ENCODE assay signal across 18 mouse cellular contexts in the genomic region with DNA sequence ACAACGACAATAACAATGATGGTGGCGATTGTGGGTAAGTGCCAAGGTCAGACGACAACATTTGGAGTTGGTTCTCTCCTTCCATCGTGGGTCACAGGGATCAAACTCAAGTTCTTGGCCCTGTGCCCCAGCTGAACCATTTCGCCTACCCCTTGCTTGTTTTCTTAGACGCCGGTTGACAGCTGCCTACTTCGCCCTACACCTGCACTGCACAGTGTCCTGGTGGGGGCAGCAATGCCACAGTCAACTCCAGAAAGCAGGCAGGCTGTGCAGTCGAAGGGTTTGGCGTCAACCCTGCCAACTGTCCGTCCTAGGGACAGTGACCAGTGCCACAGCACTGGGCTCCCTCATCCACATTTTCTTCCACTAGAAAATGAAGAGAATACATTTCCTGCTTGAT. TPM values are rescaled to one million over a fixed set of nuclear protein-coding genes. Genes with fewer than 3 reads are reported as not detected.
DNase-seq lines count a peak whose midpoint lies in the region; ATAC-seq and TF ChIP-seq lines count a peak whose summit lies in the region.
"Had no signal": no experiment of that assay in that cellular context is flagged by ENCODE, and none has a peak within 500 bp of the region (broad histone marks: within the 10 kb centered on the region; RNA-seq: fewer than 3 reads in every experiment).

No protein-coding gene starts in this region.

- 0 out of 2 replicates have a peak, but pooled peaks have one; percentile 7 for TF ChIP-seq CTCF in liver, postnatal 0 days (IDR thresholded peaks at IDR 0.05; ENCODE audit: low read depth)

- H3K36me3 ChIP-seq in liver, postnatal 0 days (replicated peaks; ENCODE audit: insufficient read depth, low read length), result no peaks in the 10 kb centered on the region
- H3K36me3 ChIP-seq in liver, embryonic 12.5 days, result no peaks in the 10 kb centered on the region
- H3K36me3 ChIP-seq: limb, embryonic 10.5 days; midbrain, embryonic 13.5 days had no signal

- H3K4me1 ChIP-seq in liver, postnatal 0 days (ENCODE audit: insufficient read depth), result no peaks in the 10 kb centered on the region
- H3K4me1 ChIP-seq in liver, embryonic 12.5 days, result no peaks in the 10 kb centered on the region

- no peak overlapping the region for H3K4me2 ChIP-seq in liver, postnatal 0 days (ENCODE audit: low read depth, low read length)
- no peak overlapping the region for H3K4me2 ChIP-seq in liver, embryonic 12.5 days
- H3K4me2 ChIP-seq: liver, embryonic 11.5 days; midbrain, embryonic 13.5 days had no signal

- no peak overlapping the region for H3K4me3 ChIP-seq in liver, postnatal 0 days (ENCODE audit: low read depth, low read length)
- no peak overlapping the region for H3K4me3 ChIP-seq in liver, embryonic 12.5 days
- H3K4me3 ChIP-seq: limb, embryonic 10.5 days; midbrain, embryonic 13.5 days had no signal

- H3K27ac ChIP-seq in liver, postnatal 0 days (ENCODE audit: low read depth), result no peak overlapping the region
- H3K27ac ChIP-seq in liver, embryonic 12.5 days, result no peak overlapping the region
- H3K27ac ChIP-seq: hindbrain, postnatal 0 days; limb, embryonic 10.5 days; midbrain, embryonic 13.5 days had no signal

- intact Hi-C loops in heart, postnatal 14 days (cut with DNase I), result loop anchor here (5.0 kb wide), 1 partner anchor 174 kb away; no protein-coding TSS in a partner anchor

- no peaks in the 10 kb centered on the region for H3K9me3 ChIP-seq in liver, postnatal 0 days (ENCODE audit: low read length)
- no peaks in the 10 kb centered on the region for H3K9me3 ChIP-seq in liver, embryonic 12.5 days (replicated peaks)
- H3K9me3 ChIP-seq: limb, embryonic 10.5 days; midbrain, embryonic 13.5 days had no signal

- no peak for ATAC-seq in liver, postnatal 0 days
- ATAC-seq in liver, embryonic 12.5 days, result no peak

- no peak overlapping the region for H3K9ac ChIP-seq in liver, postnatal 0 days (replicated peaks)
- H3K9ac ChIP-seq in liver, embryonic 12.5 days, result no peak overlapping the region
- H3K9ac ChIP-seq: midbrain, embryonic 13.5 days had no signal

- TF ChIP-seq EP300 in liver, postnatal 0 days (IDR thresholded peaks at IDR 0.05; ENCODE audit: low read depth), result no peak

- DNase-seq in heart, postnatal 14 days, result peak; percentile 12 to 19
- no peak for DNase-seq in heart, adult 9 months (ENCODE audit: low spot score in 2 of 2)
- no peak for DNase-seq in liver, postnatal 0 days
- DNase-seq in adipocyte (ENCODE audit: low spot score), result peak; percentile 4
- peak; percentile 60 for DNase-seq in testis, postnatal 10 days (ENCODE audit: low spot score)
- DNase-seq in frontal cortex, postnatal 10 days (ENCODE audit: low spot score in 2 of 2), result no peak
- DNase-seq: cerebellum, adult 11-12 months; thymus, adult 18-20 months had no signal

- peaks cover 31% of the 10 kb centered on the region for H3K27me3 ChIP-seq in liver, postnatal 0 days (ENCODE audit: insufficient read depth, low read length)
- H3K27me3 ChIP-seq in liver, embryonic 12.5 days (replicated peaks), result peaks cover 85% of the 10 kb centered on the region

- 56% methylated on average over 11 of the region's 11 CpGs for WGBS in liver, postnatal 0 days (ENCODE audit: insufficient replicate concordance)
- WGBS in liver, embryonic 12.5 days (ENCODE audit: insufficient replicate concordance), result 50% methylated on average over 11 of the region's 11 CpGs

RNA-seq across cellular contexts. Expression of gene Rhcg, which starts 4.1 kb away (rescaled TPM):
- total RNA-seq in heart, postnatal 14 days (2021), result not detected
- polyA plus RNA-seq in liver, postnatal 0 days (2015; fragmentation: Nextera tagmentation; extraction: Ambion mirVana), result 0.20 TPM in 1 of 2 replicates, not detected in the other
- polyA plus RNA-seq in liver, embryonic 12.5 days (2016; fragmentation: Nextera tagmentation; extraction: Ambion mirVana), result not detected in 2 replicates
- total RNA-seq: gastrocnemius, adult 18-20 months; hematopoietic stem cell, adult 5-6 weeks; MEL; neutrophil, adult 5-6 weeks had no signal
- polyA plus RNA-seq: limb, embryonic 10.5 days; liver, embryonic 11.5 days had no signal

RNA-seq across cellular contexts. Expression of gene Ticrr, which starts 46.7 kb away (rescaled TPM):
- 1 to 10 TPM in 1 of 2 experiments, under 1 TPM in 1; 0.29 to 1.2 TPM for total RNA-seq in heart, postnatal 14 days (2021)
- 2.2 and 2.5 TPM in 2 replicates for polyA plus RNA-seq in liver, postnatal 0 days (2015; fragmentation: Nextera tagmentation; extraction: Ambion mirVana)
- 12.0 and 12.7 TPM in 2 replicates for polyA plus RNA-seq in liver, embryonic 12.5 days (2016; fragmentation: Nextera tagmentation; extraction: Ambion mirVana)
- total RNA-seq: gastrocnemius, adult 18-20 months; layer of hippocampus, adult 18-20 months had no signal

Comparison
In these comparisons a context has a peak if more than half of its experiments do, and no peak if none do; other contexts are left out.
1. DNase-seq: peak in heart, postnatal 14 days (2 of 2), adipocyte (single experiment) and testis, postnatal 10 days (single experiment); none in heart, adult 9 months (0 of 2), liver, postnatal 0 days (single experiment) and frontal cortex, postnatal 10 days (0 of 2).